Mouse (Mus musculus) hindbrain, postnatal 0 days (tissue): ENCODE measurements around the gene Atxn1l. TPM values are rescaled to one million over a fixed set of nuclear protein-coding genes. Genes with fewer than 3 reads are reported as not detected.

Experiments used
- ATAC-seq: fragments of 200-750 bp; cut with Nextera tagmentation; 2 replicates; pipeline ENCODE4 v1.8.0; 2017; ENCODE audit warnings: mild to moderate bottlenecking, moderate TSS enrichment, moderate library complexity
- DNase-seq: peaks from one replicate; pipeline ENCODE4 v3.0.0-alpha.2; 2015; ENCODE audit warnings: low spot score
- H3K27ac ChIP-seq: fragments of 300-500 bp; sonication (generic); 2 replicates; pipeline ENCODE4 v1.5.1; 2014; ENCODE audit warnings: mild to moderate bottlenecking
- H3K27me3 ChIP-seq: fragments of 300-500 bp; sonication (generic); 2 replicates; pipeline ENCODE4 v1.6.1; 2014; ENCODE audit warnings: low read length, mixed read lengths; ENCODE audit not compliant: insufficient read depth
- H3K36me3 ChIP-seq: fragments of 300-500 bp; sonication (generic); 2 replicates; pipeline ENCODE4 v1.6.1; 2014; ENCODE audit warnings: low read length, mixed read lengths; ENCODE audit not compliant: insufficient read depth
- H3K4me1 ChIP-seq: fragments of 300-500 bp; sonication (generic); 2 replicates; pipeline ENCODE4 v1.6.1; 2014; ENCODE audit warnings: antibody characterized with exemption, low read length, mixed read lengths; ENCODE audit not compliant: insufficient read depth
- H3K4me2 ChIP-seq: fragments of 300-500 bp; sonication (generic); 2 replicates; pipeline ENCODE4 v1.6.1; 2014; ENCODE audit warnings: low read depth, mild to moderate bottlenecking, low read length, moderate library complexity, mixed read lengths
- H3K4me3 ChIP-seq: fragments of 300-500 bp; sonication (generic); 2 replicates; pipeline ENCODE4 v1.5.1; 2014; ENCODE audit warnings: low read length
- H3K9ac ChIP-seq: fragments of 300-500 bp; sonication (generic); replicated peaks from 2 replicates; pipeline ENCODE4 v1.6.1; 2014; ENCODE audit warnings: mild to moderate bottlenecking, low read length, moderate library complexity, mixed read lengths
- H3K9me3 ChIP-seq: fragments of 300-500 bp; sonication (generic); 2 replicates; pipeline ENCODE4 v1.6.1; 2016; ENCODE audit warnings: low read length, mixed read lengths
- CTCF ChIP-seq: IDR thresholded peaks from 2 replicates; pipeline ENCODE4 v1.5.1; 2016; ENCODE audit warnings: antibody characterized with exemption, control low read depth, low read depth
- WGBS: fragments of 180-500 bp; shearing (Covaris S2); extraction: QIAGEN DNeasy Blood & Tissue Kit; methylation state at CpG from one replicate; pipeline ENCODE4 v1.1.7; 2014; 5-methylcytosine and 5-hydroxymethylcytosine counted together
- polyA plus RNA-seq: library from polyadenylated mRNA; unstranded; fragments of >200 nt; fragmentation: Nextera tagmentation; extraction: Ambion mirVana; gene quantifications from 2 replicates; pipeline ENCODE4 v1.2.1, GENCODE M21; 2015
- total RNA-seq: library from RNA; depleted of rRNA; stranded (reverse); fragments of >200 nt; gene quantifications from 2 replicates; pipeline ENCODE4 v1.2.3, GENCODE M21; 2014; rRNA removed

The Atxn1l gene
- total RNA-seq: 21.5 and 22.4 TPM in 2 replicates
- polyA plus RNA-seq: 2.7 and 3.9 TPM in 2 replicates

GRCm38 (mm10) chr8:109737237-109738048 lies at the start of gene Atxn1l:
TSS of gene Atxn1l (minus strand) at chr8:109737739.
- H3K27ac ChIP-seq: peak within 1 kb of the TSS; percentile 76
- ATAC-seq: peak; percentile 91
- peak within 1 kb of the TSS; percentile 100 for H3K4me3 ChIP-seq
- H3K4me1 ChIP-seq: 0 out of 2 replicates have a peak, but pooled peaks cover 4% of the 10 kb centered on the region
- peak; percentile 73 for TF ChIP-seq CTCF
- peak within 1 kb of the TSS; percentile 90 for H3K4me2 ChIP-seq
- DNase-seq: peak; percentile 92
- H3K9me3 ChIP-seq: no peaks in the 10 kb centered on the region
- peak within 1 kb of the TSS; percentile 96 for H3K9ac ChIP-seq
- WGBS: 2% methylated on average over 58 of the region's 59 CpGs
- peaks cover 20% of the 10 kb centered on the region for H3K36me3 ChIP-seq
- H3K27me3 ChIP-seq: no peaks in the 10 kb centered on the region

DNA sequence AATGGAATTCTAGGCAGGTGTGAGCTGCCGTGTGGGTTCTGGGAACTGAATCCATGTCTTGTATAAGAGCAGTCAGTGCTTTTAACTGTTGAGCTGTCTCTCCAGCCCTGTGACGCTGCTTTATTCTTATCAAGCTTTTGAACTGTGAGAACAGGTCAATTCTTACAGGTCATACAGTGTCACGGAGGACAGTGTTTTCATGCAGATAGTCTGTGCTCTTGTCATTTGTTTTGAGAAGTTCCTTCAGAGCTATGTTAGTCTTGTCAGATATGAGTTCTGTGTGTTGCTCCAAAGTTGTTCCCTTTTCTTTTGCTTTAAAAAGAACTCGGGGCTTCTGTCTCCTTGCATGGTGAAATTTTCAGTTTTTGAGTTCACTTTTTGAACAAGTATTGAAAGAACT lies 43.0 kb upstream of the Atxn1l start:
- Histone ChIP-seq H3K4me1 (peaks cover 9% of the 10 kb centered on the region; the same call in 1 of the 2 replicates), H3K9ac (no peak overlapping the region), H3K27ac (no peak overlapping the region), H3K4me3 (no peak overlapping the region), H3K27me3 (no peaks in the 10 kb centered on the region), H3K9me3 (no peaks in the 10 kb centered on the region), H3K4me2 (peak overlapping the region; percentile 96; the same call in 1 of the 2 replicates), H3K36me3 (no peaks in the 10 kb centered on the region)
- DNase-seq (no peak), ATAC-seq (no peak)
- no peak for TF ChIP-seq CTCF
- 66% methylated on average over 4 of the region's 4 CpGs for WGBS

- Histone ChIP-seq H3K36me3 (no peaks in the 10 kb centered on the region), H3K9ac (peak overlapping the region; percentile 94), H3K4me2 (peak overlapping the region; percentile 96), H3K27me3 (no peaks in the 10 kb centered on the region), H3K4me1 (peaks cover 9% of the 10 kb centered on the region; the same call in 1 of the 2 replicates), H3K9me3 (no peaks in the 10 kb centered on the region), H3K4me3 (peak overlapping the region; percentile 96), H3K27ac (peak overlapping the region; percentile 95)
- WGBS: 21% methylated on average over 24 of the region's 24 CpGs
- no peak for TF ChIP-seq CTCF
- ATAC-seq (no peak), DNase-seq (no peak)
Measured at GRCm38 (mm10) chr8:109779431-109780228, 42.1 kb upstream of the Atxn1l start.

DNA sequence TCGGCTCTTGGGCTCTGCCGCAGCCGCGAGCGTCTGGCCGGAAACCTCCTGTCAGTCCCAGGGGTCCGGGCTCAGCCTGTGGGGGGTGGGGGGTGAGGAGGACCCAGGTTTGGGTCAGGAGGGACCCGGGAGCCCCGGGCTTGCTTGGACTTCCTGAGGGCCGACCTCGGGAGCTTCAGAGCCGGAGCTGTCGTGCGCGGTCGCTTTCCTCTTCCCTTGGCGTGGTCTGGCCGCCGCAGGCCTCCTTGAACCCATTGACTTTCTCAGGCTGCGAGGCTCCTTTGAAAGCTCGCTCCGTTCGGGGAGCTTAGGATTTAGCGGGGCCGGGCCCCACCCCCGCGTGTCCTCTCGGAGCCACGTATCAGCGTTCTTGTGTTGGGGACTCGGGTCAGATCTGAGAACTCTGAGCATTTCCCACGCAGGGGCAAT lies 41.5 kb upstream of the Atxn1l start:
- DNase-seq (peak; percentile 20), ATAC-seq (no peak; the same call in 1 of the 2 replicates)
- WGBS: under 1% methylated on average over 31 of the region's 32 CpGs

GRCm38 (mm10) chr8:109778280-109778977 lies 40.9 kb upstream of the Atxn1l start, which contains the start of gene Ap1g1:
TSS of gene Ap1g1 (plus strand) at chr8:109778554.
- Histone ChIP-seq H3K36me3 (no peaks in the 10 kb centered on the region), H3K4me3 (peak within 1 kb of the TSS; percentile 96), H3K27ac (peak within 1 kb of the TSS; percentile 95), H3K4me2 (peak within 1 kb of the TSS; percentile 96), H3K27me3 (no peaks in the 10 kb centered on the region), H3K9ac (peak within 1 kb of the TSS; percentile 94), H3K4me1 (peaks cover 9% of the 10 kb centered on the region; the same call in 1 of the 2 replicates), H3K9me3 (no peaks in the 10 kb centered on the region)
- WGBS: under 1% methylated on average over 64 of the region's 64 CpGs
- TF ChIP-seq CTCF: no peak
- ATAC-seq (peak; percentile 100), DNase-seq (peak; percentile 99)

More for the DNA sequence above, 41.5 kb upstream of the Atxn1l start:
- H3K4me1 ChIP-seq: peaks cover 9% of the 10 kb centered on the region; the same call in 1 of the 2 replicates
- peak overlapping the region; percentile 95 for H3K27ac ChIP-seq
- H3K4me2 ChIP-seq: peak overlapping the region; percentile 96
- H3K9ac ChIP-seq: peak overlapping the region; percentile 94
- H3K9me3 ChIP-seq: no peaks in the 10 kb centered on the region
- TF ChIP-seq CTCF: no peak
- peak overlapping the region; percentile 96 for H3K4me3 ChIP-seq
- H3K27me3 ChIP-seq: no peaks in the 10 kb centered on the region
- H3K36me3 ChIP-seq: no peaks in the 10 kb centered on the region

DNA sequence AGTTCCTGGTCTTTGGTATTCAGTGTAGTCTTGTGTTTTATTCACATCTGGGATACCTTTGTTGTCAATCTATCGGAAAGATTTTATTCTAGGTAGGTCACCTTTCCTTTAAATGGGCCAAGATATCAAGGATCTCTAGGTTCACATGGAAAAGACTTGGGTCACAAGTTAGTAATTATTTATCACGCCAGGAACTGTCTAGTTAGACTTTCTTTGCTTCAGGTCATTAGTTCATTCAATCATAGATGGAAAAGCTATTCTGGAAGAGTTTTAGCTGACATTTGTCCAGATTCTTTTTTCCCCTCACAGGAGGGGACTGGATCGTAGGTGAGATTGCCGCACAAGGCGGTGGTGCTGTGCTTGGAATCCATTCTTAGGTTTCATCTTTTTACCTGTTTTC lies 40.3 kb upstream of the Atxn1l start:
- ATAC-seq: no peak
- Histone ChIP-seq H3K4me3 (peak overlapping the region; percentile 96), H3K9me3 (no peaks in the 10 kb centered on the region), H3K27ac (peak overlapping the region; percentile 41), H3K27me3 (no peaks in the 10 kb centered on the region), H3K9ac (peak overlapping the region; percentile 94; the same call in 1 of the 2 replicates), H3K36me3 (no peaks in the 10 kb centered on the region), H3K4me1 (peaks cover 9% of the 10 kb centered on the region; the same call in 1 of the 2 replicates), H3K4me2 (peak overlapping the region; percentile 96)
- WGBS: 26% methylated on average over 5 of the region's 5 CpGs
- no peak for TF ChIP-seq CTCF
- DNase-seq: no peak
